Mouse (Mus musculus) G1E (cell line): ENCODE data around the gene Nxpe4. TPM values are rescaled to one million over a fixed set of nuclear protein-coding genes. Genes with fewer than 3 reads are reported as not detected.

Experiments
- ATAC-seq: 2 replicates; pipeline ENCODE4 v1.8.0; 2016; ENCODE audit warnings: mild to moderate bottlenecking; ENCODE audit not compliant: insufficient number of reproducible peaks, poor library complexity, low FRiP score, severe bottlenecking; ENCODE audit errors: extremely low read depth
- DNase-seq: peaks from one replicate; pipeline ENCODE4 v3.0.0; 2012; ENCODE audit warnings: low spot score
- H3K27me3 ChIP-seq: 2 replicates; pipeline ENCODE4 v1.6.1; 2012; ENCODE audit warnings: mild to moderate bottlenecking, low read length, inconsistent platforms; ENCODE audit not compliant: insufficient read depth
- H3K36me3 ChIP-seq: replicated peaks from 2 replicates; pipeline ENCODE3; 2012; ENCODE audit warnings: mild to moderate bottlenecking, inconsistent platforms
- H3K4me1 ChIP-seq: 2 replicates; pipeline ENCODE4 v1.6.1; 2012; ENCODE audit warnings: low read depth, low read length, inconsistent platforms, mixed read lengths; ENCODE audit not compliant: insufficient read depth
- H3K4me3 ChIP-seq: 2 replicates; pipeline ENCODE4 v1.5.1; 2012; ENCODE audit warnings: low read depth, mild to moderate bottlenecking, inconsistent platforms, low read length, moderate library complexity, mixed read lengths
- H3K9me3 ChIP-seq: replicated peaks from 2 replicates; pipeline ENCODE4 v1.6.1; 2012; ENCODE audit warnings: inconsistent platforms
- CTCF ChIP-seq: IDR thresholded peaks from 2 replicates; pipeline ENCODE4 v1.5.1; 2012; ENCODE audit warnings: low read depth, low read length, inconsistent platforms, mixed read lengths
- GATA2 ChIP-seq: IDR thresholded peaks from 2 replicates; pipeline ENCODE4 v1.6.1; 2012; ENCODE audit warnings: low read depth, low read length, inconsistent platforms, borderline replicate concordance
- polyA plus RNA-seq: library from polyadenylated mRNA; stranded (reverse); fragments of >175 nt; gene quantifications from 2 replicates; pipeline ENCODE4 v1.2.3, GENCODE M21; 2012
- total RNA-seq, 2 experiments: library from RNA; stranded (forward) in 1 of 2; stranded (reverse) in 1 of 2; fragments of 200-1000 nt in 1 of 2; fragments of >200 nt in 1 of 2; fragmentation: Nextera tagmentation in 1 of 2; gene quantifications; 2 replicates each; pipeline ENCODE4 v1.2.3; 2014 to 2017

The Nxpe4 gene
- total and polyA plus RNA-seq, 3 experiments = 5.8 to 177 (median 117) TPM

DNA sequence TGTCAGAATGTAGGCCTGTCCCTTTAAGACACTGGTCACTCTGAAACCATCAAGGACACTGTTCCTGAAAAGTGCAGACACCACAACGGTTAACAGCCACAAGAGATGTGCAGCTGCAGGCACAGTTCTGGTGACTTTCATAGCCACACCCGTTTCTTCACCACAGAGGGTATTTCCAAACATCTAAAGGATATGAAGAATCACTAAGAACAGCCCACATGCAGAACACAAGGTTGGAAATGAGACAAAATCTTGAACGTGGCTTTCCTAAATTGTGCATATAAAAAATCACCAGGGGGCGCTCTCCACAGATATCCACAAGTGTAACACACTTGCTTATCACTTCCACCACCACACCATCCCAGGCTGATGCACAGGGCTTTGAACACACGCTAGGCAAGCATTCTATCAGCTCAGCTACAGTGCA, 286.0 kb downstream of the Nxpe4 start:
- Histone ChIP-seq H3K4me3 (no peak overlapping the region), H3K9me3 (no peaks in the 10 kb centered on the region), H3K4me1 (peaks cover 4% of the 10 kb centered on the region; the same call in 1 of the 2 replicates), H3K27me3 (peaks cover 14% of the 10 kb centered on the region), H3K36me3 (no peaks in the 10 kb centered on the region)
- ATAC-seq (no peak), DNase-seq (no peak)
- no peak for TF ChIP-seq GATA2
- TF ChIP-seq CTCF = peak; percentile 37; the same call in 1 of the 2 replicates

Other genes with a start within 250 kb of the Nxpe4 start
- gene Nxpe2, start 191.4 kb downstream of the Nxpe4 start, total RNA-seq (2014; fragmentation: Nextera tagmentation) = 10.5 and 64.3 TPM in 2 replicates
- 1.5 and 2.3 TPM in 2 replicates for gene Nxpe2, start 191.4 kb downstream of the Nxpe4 start, total RNA-seq (2017)
- gene Nxpe2, start 191.4 kb downstream of the Nxpe4 start, polyA plus RNA-seq = 0.12 and 0.18 TPM in 2 replicates